Mouse (Mus musculus) regulatory T cell (primary cell): ENCODE data around the gene Slitrk2.

Source experiments
- in situ Hi-C: fragments of 300-600 bp; cut with MboI, MseI; formaldehyde crosslinking; loops from one replicate; pipeline ENCODE4 v1.15.1; 2025; ENCODE audit warnings: high pct_unique_total_duplicates

Slitrk2 gene

DNA sequence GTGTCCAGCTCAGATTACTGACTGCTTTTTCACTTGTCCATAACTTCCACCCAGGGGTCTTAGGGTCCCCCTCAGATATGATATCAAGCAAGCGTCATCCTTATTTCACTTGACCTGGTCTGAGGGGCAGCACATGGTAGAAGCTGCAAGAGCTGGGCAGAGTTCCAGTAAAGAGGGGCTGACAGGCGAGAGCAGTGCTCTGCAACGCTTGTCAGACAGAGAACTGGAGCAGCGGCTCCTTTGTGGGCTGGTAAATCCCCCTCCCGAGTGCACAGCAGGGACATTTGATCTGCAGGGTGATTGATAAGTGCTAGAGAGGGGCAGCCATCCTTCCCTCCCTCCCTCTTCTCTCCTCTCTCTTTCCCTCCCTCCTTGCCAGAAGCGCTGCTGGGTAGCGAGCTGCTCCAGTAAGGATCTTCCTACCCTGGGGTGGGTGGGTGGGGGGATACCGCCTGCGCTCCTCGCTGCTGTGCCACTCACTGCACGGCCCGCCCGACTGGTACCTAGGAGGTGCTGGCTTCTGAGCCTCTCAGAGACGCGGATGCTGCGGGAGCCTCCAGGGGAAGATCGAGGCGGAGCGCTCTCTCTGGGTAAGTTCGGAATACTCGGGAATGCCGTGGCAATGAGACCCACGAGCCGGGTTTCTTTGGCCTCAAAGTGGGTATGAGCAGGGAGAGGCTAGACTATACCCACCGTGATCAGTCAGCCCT, at the start of gene Slitrk2:
Slitrk2 (plus strand) TSS at position 408 of the 710 bp plus-strand sequence.
- in situ Hi-C loops, result no loop called here

DNA sequence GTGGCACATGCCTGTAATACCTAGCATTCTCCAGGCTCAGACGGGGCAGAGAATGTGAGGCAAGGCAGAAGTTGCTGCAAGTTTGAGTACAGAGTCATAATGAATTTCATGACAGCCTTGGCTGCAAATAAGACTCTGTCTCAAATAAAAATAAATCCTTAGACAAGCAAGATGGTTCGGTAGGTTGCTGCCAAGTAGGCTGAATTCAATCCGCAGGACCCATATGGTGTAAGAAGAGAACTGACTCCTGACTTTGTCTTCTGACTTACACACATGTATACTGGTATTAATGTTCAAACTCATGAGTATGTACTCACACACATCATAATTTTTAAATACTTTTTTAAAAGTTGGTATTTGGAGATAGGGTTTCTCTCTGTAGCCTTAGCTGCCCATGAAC, 43.6 kb upstream of the Slitrk2 start:
- in situ Hi-C loops, result no loop called here

DNA sequence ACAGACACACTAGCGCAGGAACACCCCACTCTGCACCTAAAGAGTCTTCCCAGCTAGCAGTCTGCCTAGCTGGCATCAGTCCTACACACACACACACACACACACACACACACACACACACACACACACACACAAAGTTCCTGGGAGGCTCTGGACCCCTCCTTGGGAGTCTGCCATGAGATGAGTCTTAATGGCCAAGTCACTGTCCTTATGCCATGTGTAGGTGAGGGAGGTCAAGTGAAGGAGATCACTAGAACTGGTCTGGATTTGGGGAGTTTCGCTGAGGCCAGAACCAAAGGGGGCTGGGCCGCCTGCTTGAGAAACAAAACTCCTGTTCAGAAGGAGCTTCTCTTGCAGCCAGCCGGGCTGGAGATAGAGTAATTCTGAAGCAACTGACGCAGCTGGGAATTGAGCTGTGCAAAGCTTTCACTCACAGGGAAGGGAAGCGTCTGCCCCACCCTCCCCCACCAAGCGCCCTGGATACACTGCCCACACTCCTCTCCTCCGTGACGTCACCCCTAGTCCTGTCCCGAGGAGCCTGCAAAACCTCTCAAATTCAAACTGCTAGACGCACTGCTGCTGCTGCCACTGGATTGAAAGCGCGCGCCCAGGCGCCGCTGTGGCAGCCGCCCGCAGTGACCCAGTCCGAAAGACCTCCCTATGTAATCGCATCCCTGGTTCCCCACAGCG, 3.5 kb downstream of the Slitrk2 start:
- in situ Hi-C loops, result no loop called here

DNA sequence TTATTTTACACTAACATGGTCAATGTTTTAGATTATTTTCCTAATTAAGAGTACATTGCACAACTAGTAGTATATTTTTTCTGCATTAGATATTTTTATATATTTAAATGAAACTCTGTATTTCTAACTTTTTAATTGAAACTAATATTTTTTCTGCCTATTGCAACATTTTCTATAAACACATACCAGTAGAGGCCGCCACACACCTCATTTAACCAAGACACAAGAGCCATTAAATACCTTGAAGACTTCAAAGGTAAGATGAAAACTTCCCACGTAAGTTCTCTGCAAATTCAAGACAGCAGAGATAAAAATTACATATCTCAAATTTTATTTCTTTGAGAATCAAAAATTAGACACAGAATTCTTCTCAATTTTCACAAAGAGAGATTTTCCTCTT, 8.2 kb downstream of the Slitrk2 start:
- in situ Hi-C loops, result no loop called here

DNA sequence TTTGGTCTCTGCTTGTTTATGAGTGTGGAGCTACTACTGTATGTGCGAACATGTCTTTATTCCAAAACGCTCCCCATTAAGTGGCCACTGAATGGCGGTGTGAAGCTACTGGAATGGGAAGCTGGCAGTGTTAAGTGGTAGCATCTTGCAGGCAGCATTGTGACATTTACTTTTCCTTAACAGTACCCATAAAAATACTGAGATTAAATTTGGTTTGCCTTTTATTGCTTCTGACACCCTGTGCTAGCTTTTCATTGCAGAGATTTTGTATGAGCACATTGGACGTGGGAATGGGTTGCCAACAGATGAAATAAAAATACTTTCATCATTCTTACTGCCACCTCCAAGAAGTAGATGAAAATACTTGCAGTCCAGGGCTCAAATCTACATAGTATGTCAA, 27.8 kb downstream of the Slitrk2 start:
- in situ Hi-C loops, result no loop called here

DNA sequence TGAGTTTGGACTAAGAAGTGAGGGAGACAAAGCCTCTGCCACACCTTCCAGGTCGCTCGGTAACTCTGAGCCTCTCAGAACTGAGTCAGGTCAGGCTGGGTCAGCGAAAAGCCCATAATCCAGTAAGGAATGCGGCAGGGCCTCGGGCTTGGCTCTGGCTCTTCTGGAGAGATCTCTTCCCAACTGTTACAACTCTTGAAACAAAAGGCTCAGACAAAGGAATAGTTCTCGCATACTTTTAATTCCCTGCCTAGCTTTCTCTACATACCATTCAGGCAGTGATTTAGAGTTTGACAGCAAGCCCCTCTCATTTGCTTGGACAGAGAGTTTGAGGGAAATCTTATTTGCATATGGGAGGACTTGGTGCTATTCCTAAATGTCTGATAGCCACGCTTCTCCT, 29.5 kb downstream of the Slitrk2 start:
- in situ Hi-C loops, result no loop called here
